8 mouse cellular contexts compared by ENCODE assay signal in the genomic region with DNA sequence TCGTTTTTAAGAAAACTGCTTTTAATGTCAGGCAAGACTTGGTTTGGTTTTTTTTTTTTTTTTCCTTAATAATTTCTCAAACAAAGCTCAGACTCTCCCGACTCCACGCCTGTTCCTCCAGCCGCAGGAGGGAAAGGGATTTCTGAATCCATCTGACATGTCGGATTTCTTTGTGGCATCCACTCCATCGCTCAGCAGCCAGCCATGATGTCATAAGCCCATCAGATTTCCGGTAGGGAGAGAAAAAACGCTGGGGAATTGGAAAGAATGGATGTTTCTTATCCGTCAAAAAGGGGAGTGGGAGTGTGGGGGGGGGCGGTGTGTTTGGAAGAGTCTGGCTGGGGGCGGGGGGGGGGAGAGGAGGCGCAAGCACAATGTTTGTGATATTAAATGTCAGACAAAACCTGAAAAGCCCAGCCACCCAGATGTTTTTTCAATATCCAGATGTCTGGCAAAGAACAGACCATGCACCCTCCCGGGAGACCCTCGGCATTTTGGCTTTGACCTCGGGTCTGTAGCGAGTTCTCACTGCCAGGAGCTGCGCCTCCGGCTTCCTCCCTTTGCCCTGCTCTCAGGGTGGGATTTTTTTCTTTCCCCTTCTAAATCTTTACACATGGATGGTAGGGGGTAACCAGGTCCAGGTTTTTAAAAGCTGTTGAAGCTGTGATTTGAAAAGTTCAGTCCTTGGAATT. TPM values are rescaled to one million over a fixed set of nuclear protein-coding genes. Genes with fewer than 3 reads are reported as not detected.
DNase-seq lines count a peak whose midpoint lies in the region; ATAC-seq and TF ChIP-seq lines count a peak whose summit lies in the region.

No protein-coding gene starts in this region.

- WGBS in embryonic facial prominence, embryonic 12.5 days = 4% methylated on average over 16 of the region's 18 CpGs
- 23% methylated on average over 18 of the region's 18 CpGs for WGBS in heart, embryonic 12.5 days
- WGBS in limb, embryonic 15.5 days = 7% methylated on average over 17 of the region's 18 CpGs

- H3K27ac ChIP-seq in embryonic facial prominence, embryonic 12.5 days = peak overlapping the region; percentile 93
- no peak overlapping the region for H3K27ac ChIP-seq in heart, embryonic 12.5 days (ENCODE audit: poor library complexity, severe bottlenecking)
- H3K27ac ChIP-seq in limb, embryonic 15.5 days = peak overlapping the region; percentile 81

- TF ChIP-seq CTCF in brain, embryonic 14.5 days (IDR thresholded peaks at IDR 0.05; ENCODE audit: borderline replicate concordance, extremely low read depth, insufficient read depth, insufficient read length) = no peak

- peak overlapping the region; percentile 43 for H3K4me2 ChIP-seq in embryonic facial prominence, embryonic 12.5 days (replicated peaks)
- H3K4me2 ChIP-seq in heart, embryonic 12.5 days = peak overlapping the region; percentile 32
- H3K4me2 ChIP-seq in limb, embryonic 15.5 days = peak overlapping the region; percentile 41

- no peak overlapping the region for H3K4me3 ChIP-seq in embryonic facial prominence, embryonic 12.5 days
- no peak overlapping the region for H3K4me3 ChIP-seq in heart, embryonic 12.5 days
- peak overlapping the region; percentile 12 for H3K4me3 ChIP-seq in limb, embryonic 15.5 days

- no peak for TF ChIP-seq POLR2A in brain, embryonic 14.5 days (IDR thresholded peaks at IDR 0.05; ENCODE audit: borderline replicate concordance, extremely low read depth, insufficient read depth, insufficient read length, poor library complexity, severe bottlenecking)

- DNase-seq in brain, embryonic 14.5 days (ENCODE audit: low read depth) = peak; percentile 88
- DNase-seq in thymus, postnatal 14 days = no peak
- DNase-seq in Muller cell, postnatal 12 days (ENCODE audit: inconsistent ontology term) = no peak
- no peak for DNase-seq in right cerebral cortex, postnatal 36 days (ENCODE audit: low spot score in 2 of 2)
- DNase-seq in left cerebral cortex, adult 11 months (ENCODE audit: low spot score) = no peak

- no peaks in the 10 kb centered on the region for H3K9me3 ChIP-seq in embryonic facial prominence, embryonic 12.5 days
- H3K9me3 ChIP-seq in heart, embryonic 12.5 days (replicated peaks) = no peaks in the 10 kb centered on the region
- no peaks in the 10 kb centered on the region for H3K9me3 ChIP-seq in limb, embryonic 15.5 days

- no peak for ATAC-seq in embryonic facial prominence, embryonic 12.5 days (ENCODE audit: insufficient number of reproducible peaks, insufficient read depth, low FRiP score, low TSS enrichment)
- no peak for ATAC-seq in heart, embryonic 12.5 days (ENCODE audit: insufficient number of reproducible peaks, low FRiP score)
- ATAC-seq in limb, embryonic 15.5 days (ENCODE audit: insufficient number of reproducible peaks, low FRiP score, low TSS enrichment, low read depth) = peak; percentile 30; the same call in 1 of the 2 replicates

- H3K9ac ChIP-seq in embryonic facial prominence, embryonic 12.5 days = 0 out of 2 replicates have a peak overlapping the region, but pooled peaks have one; percentile 12
- no peak overlapping the region for H3K9ac ChIP-seq in heart, embryonic 12.5 days
- H3K9ac ChIP-seq in limb, embryonic 15.5 days = no peak overlapping the region

- H3K36me3 ChIP-seq in embryonic facial prominence, embryonic 12.5 days = no peaks in the 10 kb centered on the region
- no peaks in the 10 kb centered on the region for H3K36me3 ChIP-seq in heart, embryonic 12.5 days
- no peaks in the 10 kb centered on the region for H3K36me3 ChIP-seq in limb, embryonic 15.5 days

- peaks cover 60% of the 10 kb centered on the region for H3K4me1 ChIP-seq in embryonic facial prominence, embryonic 12.5 days
- peaks cover 38% of the 10 kb centered on the region for H3K4me1 ChIP-seq in heart, embryonic 12.5 days (replicated peaks)
- H3K4me1 ChIP-seq in limb, embryonic 15.5 days = peaks cover 64% of the 10 kb centered on the region

- peaks cover 8% of the 10 kb centered on the region for H3K27me3 ChIP-seq in embryonic facial prominence, embryonic 12.5 days
- H3K27me3 ChIP-seq in heart, embryonic 12.5 days (replicated peaks) = peaks cover 52% of the 10 kb centered on the region
- H3K27me3 ChIP-seq in limb, embryonic 15.5 days = peaks cover 10% of the 10 kb centered on the region; the same call in 1 of the 2 replicates

RNA-seq across cellular contexts. Expression of a gene that starts 4.8 kb away (rescaled TPM):
- polyA plus RNA-seq in brain, embryonic 14.5 days (2012; rRNA removed) = 34.0 and 46.8 TPM in 2 replicates
- 13.9 and 15.1 TPM in 2 replicates for polyA plus RNA-seq in embryonic facial prominence, embryonic 12.5 days (2016; fragmentation: Nextera tagmentation; extraction: Ambion mirVana)
- polyA plus RNA-seq in heart, embryonic 12.5 days (2016; fragmentation: Nextera tagmentation; extraction: Ambion mirVana) = 5.4 and 6.4 TPM in 2 replicates
- 8.5 and 10.5 TPM in 2 replicates for polyA plus RNA-seq in limb, embryonic 15.5 days (2015; fragmentation: Nextera tagmentation; extraction: Ambion mirVana)

RNA-seq across cellular contexts. Expression of a gene that starts 50.2 kb away (rescaled TPM):
- polyA plus RNA-seq in brain, embryonic 14.5 days (2012; rRNA removed) = 1.7 and 2.1 TPM in 2 replicates
- 2.3 and 3.0 TPM in 2 replicates for polyA plus RNA-seq in embryonic facial prominence, embryonic 12.5 days (2016; fragmentation: Nextera tagmentation; extraction: Ambion mirVana)
- 1.7 and 1.9 TPM in 2 replicates for polyA plus RNA-seq in heart, embryonic 12.5 days (2016; fragmentation: Nextera tagmentation; extraction: Ambion mirVana)
- 4.7 and 5.2 TPM in 2 replicates for polyA plus RNA-seq in limb, embryonic 15.5 days (2015; fragmentation: Nextera tagmentation; extraction: Ambion mirVana)
